Mouse (Mus musculus): ENCODE data around the gene Wdr75.

DNA sequence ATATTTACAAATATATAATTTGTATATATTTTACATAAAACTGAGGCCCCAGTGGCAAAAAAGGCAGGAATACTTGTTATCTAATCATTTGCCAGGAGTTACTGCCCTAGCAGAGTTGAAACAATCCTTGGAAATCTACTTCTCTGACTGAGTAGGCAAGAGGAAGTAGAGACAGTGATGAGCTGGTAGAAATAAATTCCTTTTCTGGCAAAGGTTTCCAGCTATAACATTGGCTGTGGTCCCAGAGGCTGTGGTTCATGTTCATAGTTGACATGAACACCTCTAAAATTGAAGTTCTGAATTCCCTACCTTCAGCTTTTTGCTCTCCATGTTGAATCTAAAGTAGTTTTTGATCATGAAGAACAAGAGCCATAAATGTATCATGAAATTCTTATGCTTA lies 43.3 kb downstream of the Wdr75 start:
- no peak for TF ChIP-seq CTCF (IDR thresholded peaks at IDR 0.05; ENCODE audit: extremely low read depth, insufficient read length, insufficient replicate concordance, low read depth, low read length)
- no peak for TF ChIP-seq POLR2A (IDR thresholded peaks at IDR 0.05; ENCODE audit: low read depth, low read length)

Measured in small intestine, adult 2 months (tissue).